Mouse (Mus musculus) layer of hippocampus, adult 9-11 months (tissue): ENCODE data around the gene Nfkbia.

Experiments used
- DNase-seq: peaks from one replicate; pipeline ENCODE4 v3.0.0; 2022

The Nfkbia gene

GRCm38 (mm10) chr12:55492184-55492898 lies at the start of gene Nfkbia:
Gene Nfkbia (minus strand): TSS chr12:55492647.
- DNase-seq: peak; percentile 90

DNA sequence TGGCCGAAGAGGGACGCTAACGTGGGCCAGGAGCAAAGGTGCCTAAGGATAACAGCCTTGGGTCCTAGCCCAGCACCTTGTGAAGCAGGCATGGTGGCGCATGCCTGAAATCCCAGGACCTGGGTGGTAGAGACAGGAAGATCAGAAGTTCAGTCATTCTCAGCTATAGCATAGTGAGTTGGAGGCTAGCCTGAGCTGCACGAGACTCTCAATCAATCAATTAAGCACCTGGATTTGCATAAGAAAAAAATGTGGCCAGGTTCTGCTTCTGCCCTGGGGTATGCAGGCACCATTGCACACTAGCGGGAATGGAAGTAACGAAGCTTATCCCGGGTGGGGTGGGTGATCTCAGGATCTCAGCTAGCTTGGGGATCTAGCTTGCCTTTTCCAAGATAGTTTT lies 46.7 kb upstream of the Nfkbia start:
- DNase-seq: no peak

- no peak for DNase-seq
Measured at GRCm38 (mm10) chr12:55538328-55538971, 46.0 kb upstream of the Nfkbia start.

- no peak for DNase-seq
Measured at GRCm38 (mm10) chr12:55537742-55538141, 45.3 kb upstream of the Nfkbia start.

DNA sequence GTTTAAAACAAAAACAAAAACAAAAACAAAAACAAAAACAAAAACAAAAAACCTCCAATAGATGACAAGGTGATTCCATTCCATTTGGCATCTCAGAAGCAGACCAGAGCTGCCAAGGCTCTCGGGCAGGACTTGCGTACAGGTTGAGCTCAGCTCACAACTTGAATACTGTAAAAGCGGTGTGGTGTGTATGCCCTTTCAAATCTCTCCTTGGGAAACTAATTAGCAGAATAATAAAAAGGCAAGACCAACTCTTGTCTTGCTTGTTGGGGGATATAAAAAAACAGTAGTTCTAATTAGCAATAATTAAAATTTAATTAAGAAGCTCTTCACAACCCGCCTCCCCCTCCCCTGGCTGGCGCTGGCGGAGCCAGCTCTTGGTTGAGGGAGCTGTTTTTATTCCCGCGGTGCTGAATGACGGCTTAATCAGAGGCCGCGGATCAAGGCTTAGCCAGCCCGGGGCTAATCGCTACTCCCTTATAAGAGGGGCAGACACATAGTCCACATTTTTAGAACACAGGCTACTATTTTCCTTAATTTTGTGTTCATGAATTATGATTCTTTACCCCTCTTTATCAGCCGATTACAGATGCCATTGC lies 44.2 kb upstream of the Nfkbia start:
- no peak for DNase-seq

DNA sequence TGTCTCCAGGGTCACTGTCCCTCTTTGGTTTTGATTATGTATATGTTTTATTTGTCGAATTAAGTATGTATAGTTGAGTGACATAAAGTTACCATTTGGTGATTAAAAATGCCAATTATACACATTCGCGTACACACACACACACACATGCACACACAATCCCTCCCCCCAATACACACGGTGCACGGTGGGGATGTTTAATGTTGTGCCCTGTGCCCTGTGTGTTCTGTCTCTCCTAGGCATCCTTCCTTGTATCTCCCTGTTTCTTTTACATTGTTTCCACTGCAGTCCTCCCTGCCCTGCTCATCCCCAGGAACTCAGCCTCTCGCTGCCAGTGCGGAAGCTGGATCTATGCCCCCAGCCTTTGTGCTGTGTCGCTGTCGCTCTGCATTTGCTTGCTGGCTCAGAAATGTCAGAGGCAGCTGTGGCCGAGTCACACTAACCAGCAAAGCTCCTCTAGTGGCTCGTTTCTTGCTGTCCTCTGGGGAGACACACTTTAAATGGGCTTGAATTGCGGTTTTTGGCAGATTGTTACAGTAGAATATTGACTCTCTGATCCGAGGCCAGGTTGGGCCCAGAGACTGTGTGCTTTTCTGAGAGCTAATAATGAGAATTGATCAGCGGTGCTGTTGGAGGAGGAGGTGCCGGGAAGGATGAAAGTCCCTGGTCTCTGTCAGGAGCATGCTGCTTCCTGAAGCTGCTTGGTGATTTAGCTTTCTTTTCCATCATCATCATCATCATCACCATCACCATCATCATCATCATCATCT lies 34.7 kb upstream of the Nfkbia start:
- no peak for DNase-seq

GRCm38 (mm10) chr12:55518061-55518738 lies 25.8 kb upstream of the Nfkbia start:
- DNase-seq: no peak

GRCm38 (mm10) chr12:55508817-55509216 lies 16.4 kb upstream of the Nfkbia start:
- no peak for DNase-seq

DNA sequence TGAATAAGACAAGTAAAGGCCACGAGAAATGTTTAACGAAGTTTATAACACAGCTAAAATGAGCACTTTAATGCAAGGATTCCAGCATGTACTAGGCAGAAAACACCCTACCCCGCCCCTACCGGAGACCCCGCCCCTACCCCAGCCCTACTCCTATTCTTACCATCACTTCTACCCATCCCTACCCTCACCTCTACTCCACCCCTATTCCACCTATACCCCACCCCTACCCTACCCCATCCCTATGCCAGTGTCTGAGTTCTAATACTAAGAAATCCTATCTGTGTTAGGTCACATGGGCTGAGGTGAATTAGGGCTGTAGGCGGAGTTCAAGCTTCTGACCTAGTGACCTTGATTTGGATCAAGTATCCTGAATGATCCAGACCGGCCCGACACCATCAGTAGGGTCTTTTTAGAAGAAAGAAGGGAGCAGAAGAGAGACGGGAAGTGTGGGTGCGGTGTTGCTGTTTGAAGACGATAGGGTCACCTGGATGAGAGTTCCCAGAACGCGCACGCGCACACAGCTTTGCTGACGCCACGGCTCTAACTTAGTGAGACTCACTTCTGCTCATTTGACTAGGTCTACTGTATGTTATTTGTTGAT lies 15.0 kb upstream of the Nfkbia start:
- DNase-seq: no peak

GRCm38 (mm10) chr12:55506029-55506330 lies 13.5 kb upstream of the Nfkbia start:
- DNase-seq: no peak

GRCm38 (mm10) chr12:55505314-55506028 lies 13.0 kb upstream of the Nfkbia start:
- no peak for DNase-seq

GRCm38 (mm10) chr12:55499031-55499430 lies 6.6 kb upstream of the Nfkbia start:
- DNase-seq: peak; percentile 50

- DNase-seq: no peak
Measured at GRCm38 (mm10) chr12:55497737-55498136, 5.3 kb upstream of the Nfkbia start.

DNA sequence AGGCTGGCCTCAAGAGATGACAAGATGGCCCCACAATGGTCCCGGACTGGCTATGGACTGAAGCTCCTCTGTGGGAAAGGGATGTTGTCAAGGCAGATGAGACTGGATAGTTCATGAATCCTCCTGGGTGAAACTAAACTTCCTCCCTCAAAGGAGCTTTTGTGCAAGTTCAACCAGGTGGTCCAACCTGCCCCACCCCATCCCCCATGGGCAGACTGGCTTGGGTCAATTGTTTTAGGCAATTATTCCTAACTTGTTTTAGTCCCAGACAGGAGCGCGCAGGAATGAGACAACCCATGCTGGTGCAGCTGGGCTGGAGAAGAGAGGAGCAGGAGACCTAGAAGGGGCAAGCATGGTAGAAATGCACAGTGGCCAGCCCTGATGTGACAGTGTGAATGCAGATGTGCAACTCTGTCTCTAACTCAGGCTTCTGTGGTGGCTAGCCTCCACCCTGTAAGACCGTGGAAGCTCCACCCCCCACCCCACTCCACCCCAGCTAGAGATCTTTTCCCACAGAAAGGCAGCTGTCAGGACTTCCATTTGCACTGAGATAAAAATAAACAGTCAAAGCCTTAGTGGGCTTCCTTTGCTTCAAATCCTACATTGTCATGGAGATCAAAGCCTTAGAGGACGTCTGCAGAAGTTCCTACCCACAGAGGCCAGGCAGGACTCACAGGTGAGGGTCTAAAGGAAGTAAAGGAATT lies 3.6 kb upstream of the Nfkbia start:
- no peak for DNase-seq

DNA sequence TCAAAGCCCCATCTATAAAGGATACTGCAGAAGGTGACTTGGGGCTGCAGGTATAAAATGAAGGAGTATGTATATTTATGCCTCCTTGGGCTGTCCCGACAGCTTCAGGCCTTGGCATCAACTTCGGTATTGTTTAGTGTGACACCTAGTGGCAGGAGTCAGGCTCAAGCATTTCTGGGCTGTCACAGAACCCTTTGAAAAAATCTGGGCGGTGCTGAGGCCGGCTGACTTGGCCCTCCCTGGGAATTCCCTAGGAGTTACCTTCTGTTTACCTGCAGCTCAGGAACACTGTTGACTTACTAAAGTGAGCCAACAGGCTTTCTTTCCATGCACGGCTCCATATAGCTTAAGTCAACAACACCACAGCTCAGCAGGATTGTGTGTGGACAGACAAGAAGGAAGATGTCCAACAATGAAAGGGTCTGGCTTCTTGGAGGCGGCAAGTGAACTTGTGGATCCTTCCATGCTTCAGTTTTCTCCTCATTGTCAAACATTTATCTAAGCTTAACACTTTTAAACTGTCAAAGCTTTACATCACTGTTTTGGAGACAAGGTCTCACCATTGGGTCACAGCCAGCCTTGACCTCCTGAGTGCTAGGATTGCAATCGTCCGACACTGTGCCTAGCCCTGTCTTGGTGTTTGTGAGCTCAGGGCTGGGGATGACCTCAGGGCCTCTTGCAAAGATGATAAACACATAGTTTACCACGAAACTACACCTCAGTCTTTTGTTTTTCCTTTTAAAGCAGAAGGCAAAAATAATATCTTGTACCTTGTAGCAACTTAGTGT lies 2.9 kb upstream of the Nfkbia start:
- peak; percentile 51 for DNase-seq

- no peak for DNase-seq
Measured at GRCm38 (mm10) chr12:55493381-55493780, 934 bp upstream of the Nfkbia start.

DNA sequence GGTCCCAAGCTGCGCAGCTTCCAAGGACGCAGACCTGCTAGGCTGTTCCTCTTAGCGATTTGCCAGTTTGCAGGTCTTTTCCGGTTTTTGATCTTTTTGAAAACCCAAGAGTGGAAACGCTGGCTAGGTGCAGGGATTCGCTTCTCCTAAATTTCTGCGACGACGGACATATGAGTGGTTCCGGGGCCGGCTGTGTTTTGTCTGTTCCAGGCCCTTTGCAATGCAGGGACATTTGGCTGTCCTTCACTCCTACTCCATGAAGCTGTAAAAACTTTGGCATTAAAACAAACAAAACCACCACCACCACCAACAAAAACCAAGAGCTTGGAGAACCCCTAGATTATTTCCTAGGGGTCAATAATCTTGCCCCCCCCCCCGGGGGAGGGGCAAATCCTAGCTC lies 494 bp upstream of the Nfkbia start:
- no peak for DNase-seq

GRCm38 (mm10) chr12:55491516-55492183 lies 797 bp downstream of the Nfkbia start:
- DNase-seq: peak; percentile 90

GRCm38 (mm10) chr12:55490722-55491449 lies 1.6 kb downstream of the Nfkbia start:
- no peak for DNase-seq
